Mouse (Mus musculus): ENCODE results near the gene E130308A19Rik. TPM values are rescaled to one million over a fixed set of nuclear protein-coding genes. Genes with fewer than 3 reads are reported as not detected.
"Not testable (repeated sequence)": the region's sequence is repeated elsewhere in the genome, so short reads cannot be mapped to it uniquely, and the experiment has no call there.

The E130308A19Rik gene
- polyA plus RNA-seq, 1 experiment from 2014 or later = 29.3 TPM

- H3K27me3 ChIP-seq (ENCODE audit: insufficient read depth, low read length) = no peaks in the 10 kb centered on the region
- H3K9me3 ChIP-seq (ENCODE audit: low read depth, low read length) = no peaks in the 10 kb centered on the region
- peak overlapping the region; percentile 76 for H3K9ac ChIP-seq
- DNase-seq = peak; percentile 99
- H3K4me3 ChIP-seq (ENCODE audit: low read depth, low read length) = peak overlapping the region; percentile 92
- 0 out of 2 replicates have a peak, but pooled peaks cover 3% of the 10 kb centered on the region for H3K4me1 ChIP-seq (ENCODE audit: insufficient read depth)
- under 1% methylated on average over 36 of the region's 36 CpGs for WGBS
- no peak for TF ChIP-seq CTCF (IDR thresholded peaks at IDR 0.05; ENCODE audit: low read depth)
- H3K4me2 ChIP-seq = peak overlapping the region; percentile 87
- H3K36me3 ChIP-seq (ENCODE audit: insufficient read depth) = 0 out of 2 replicates have a peak, but pooled peaks cover 10% of the 10 kb centered on the region
- ATAC-seq (ENCODE audit: insufficient read depth) = peak; percentile 98
- H3K27ac ChIP-seq (ENCODE audit: low read depth) = peak overlapping the region; percentile 56; the same call in 1 of the 2 replicates
Observed at GRCm38 (mm10) chr4:59783685-59784279, 157.8 kb downstream of the E130308A19Rik start.

GRCm38 (mm10) chr4:59785412-59785811 lies 159.4 kb downstream of the E130308A19Rik start:
- 16% methylated on average over 2 of the region's 2 CpGs for WGBS
- Histone ChIP-seq H3K9ac (no peak overlapping the region), H3K36me3 (ENCODE audit: insufficient read depth) (0 out of 2 replicates have a peak, but pooled peaks cover 6% of the 10 kb centered on the region), H3K4me2 (no peak overlapping the region), H3K4me3 (ENCODE audit: low read depth, low read length) (no peak overlapping the region), H3K27ac (ENCODE audit: low read depth) (no peak overlapping the region), H3K27me3 (ENCODE audit: insufficient read depth, low read length) (no peaks in the 10 kb centered on the region), H3K4me1 (ENCODE audit: insufficient read depth) (0 out of 2 replicates have a peak, but pooled peaks cover 3% of the 10 kb centered on the region), H3K9me3 (ENCODE audit: low read depth, low read length) (no peaks in the 10 kb centered on the region)
- no peak for TF ChIP-seq CTCF (IDR thresholded peaks at IDR 0.05; ENCODE audit: low read depth)
- ATAC-seq (ENCODE audit: insufficient read depth) (no peak), DNase-seq (no peak)

- H3K36me3 ChIP-seq (ENCODE audit: insufficient read depth) = 0 out of 2 replicates have a peak, but pooled peaks cover 1% of the 10 kb centered on the region
- WGBS = under 1% methylated on average over 7 of the region's 7 CpGs
- H3K4me2 ChIP-seq = no peak overlapping the region
- DNase-seq (peak; percentile 86), ATAC-seq (ENCODE audit: insufficient read depth) (no peak)
- no peak overlapping the region for H3K9ac ChIP-seq
- H3K9me3 ChIP-seq (ENCODE audit: low read depth, low read length) = no peaks in the 10 kb centered on the region
- H3K27ac ChIP-seq (ENCODE audit: low read depth) = no peak overlapping the region
- H3K27me3 ChIP-seq (ENCODE audit: insufficient read depth, low read length) = no peaks in the 10 kb centered on the region
- TF ChIP-seq CTCF (IDR thresholded peaks at IDR 0.05; ENCODE audit: low read depth) = peak; percentile 94
- 0 out of 2 replicates have a peak, but pooled peaks cover 3% of the 10 kb centered on the region for H3K4me1 ChIP-seq (ENCODE audit: insufficient read depth)
- no peak overlapping the region for H3K4me3 ChIP-seq (ENCODE audit: low read depth, low read length)
Observed at GRCm38 (mm10) chr4:59786661-59787060, 160.7 kb downstream of the E130308A19Rik start.

GRCm38 (mm10) chr4:59787126-59787525 lies 161.1 kb downstream of the E130308A19Rik start:
- Histone ChIP-seq H3K9ac (no peak overlapping the region), H3K4me2 (no peak overlapping the region), H3K9me3 (ENCODE audit: low read depth, low read length) (no peaks in the 10 kb centered on the region), H3K36me3 (ENCODE audit: insufficient read depth) (no peaks in the 10 kb centered on the region), H3K27me3 (ENCODE audit: insufficient read depth, low read length) (no peaks in the 10 kb centered on the region), H3K27ac (ENCODE audit: low read depth) (no peak overlapping the region), H3K4me1 (ENCODE audit: insufficient read depth) (0 out of 2 replicates have a peak, but pooled peaks cover 1% of the 10 kb centered on the region), H3K4me3 (ENCODE audit: low read depth, low read length) (no peak overlapping the region)
- ATAC-seq (ENCODE audit: insufficient read depth) (no peak), DNase-seq (no peak)
- no peak for TF ChIP-seq CTCF (IDR thresholded peaks at IDR 0.05; ENCODE audit: low read depth)
- WGBS = 57% methylated on average over 6 of the region's 6 CpGs

GRCm38 (mm10) chr4:59789015-59789414 lies 163.0 kb downstream of the E130308A19Rik start:
- no peaks in the 10 kb centered on the region for H3K9me3 ChIP-seq (ENCODE audit: low read depth, low read length)

GRCm38 (mm10) chr4:59793626-59794025 lies 167.6 kb downstream of the E130308A19Rik start:
- not testable (repeated sequence) for ATAC-seq (ENCODE audit: insufficient read depth); H3K27me3 ChIP-seq (ENCODE audit: insufficient read depth, low read length); DNase-seq; H3K27ac ChIP-seq (ENCODE audit: low read depth); H3K36me3 ChIP-seq (ENCODE audit: insufficient read depth); H3K4me3 ChIP-seq (ENCODE audit: low read depth, low read length); H3K4me1 ChIP-seq (ENCODE audit: insufficient read depth); H3K9ac ChIP-seq; H3K4me2 ChIP-seq; H3K9me3 ChIP-seq (ENCODE audit: low read depth, low read length)
- 75% methylated on average over 2 of the region's 2 CpGs for WGBS

More at GRCm38 (mm10) chr4:59789015-59789414, 163.0 kb downstream of the E130308A19Rik start:
- no peaks in the 10 kb centered on the region for H3K4me1 ChIP-seq (ENCODE audit: insufficient read depth)
- H3K27ac ChIP-seq (ENCODE audit: low read depth) = no peak overlapping the region
- ATAC-seq (ENCODE audit: insufficient read depth) (no peak), DNase-seq (no peak)
- no peaks in the 10 kb centered on the region for H3K36me3 ChIP-seq (ENCODE audit: insufficient read depth)
- H3K4me2 ChIP-seq = no peak overlapping the region
- TF ChIP-seq CTCF (IDR thresholded peaks at IDR 0.05; ENCODE audit: low read depth) = no peak
- H3K27me3 ChIP-seq (ENCODE audit: insufficient read depth, low read length) = no peaks in the 10 kb centered on the region
- H3K4me3 ChIP-seq (ENCODE audit: low read depth, low read length) = no peak overlapping the region
- H3K9ac ChIP-seq = no peak overlapping the region

GRCm38 (mm10) chr4:59794116-59794515 lies 168.1 kb downstream of the E130308A19Rik start:
- Histone ChIP-seq H3K4me1 (ENCODE audit: insufficient read depth) (no peaks in the 10 kb centered on the region), H3K36me3 (ENCODE audit: insufficient read depth) (no peaks in the 10 kb centered on the region), H3K4me2 (no peak overlapping the region), H3K9ac (no peak overlapping the region), H3K27me3 (ENCODE audit: insufficient read depth, low read length) (no peaks in the 10 kb centered on the region), H3K9me3 (ENCODE audit: low read depth, low read length) (no peaks in the 10 kb centered on the region), H3K4me3 (ENCODE audit: low read depth, low read length) (no peak overlapping the region), H3K27ac (ENCODE audit: low read depth) (no peak overlapping the region)
- no peak for ATAC-seq (ENCODE audit: insufficient read depth)
- no peak for TF ChIP-seq CTCF (IDR thresholded peaks at IDR 0.05; ENCODE audit: low read depth)
- DNase-seq = no peak
- WGBS = 74% methylated on average over 2 of the region's 2 CpGs
